Mouse (Mus musculus) megakaryocyte, embryonic 14.5 days (primary cell): ENCODE data around the gene Slc27a2. TPM values are rescaled to one million over a fixed set of nuclear protein-coding genes. Genes with fewer than 3 reads are reported as not detected.
A peak's percentile ranks its signal among the peaks of the same experiment; 100 is the strongest.
"Not testable (repeated sequence)": the region's sequence is repeated elsewhere in the genome, so short reads cannot be mapped to it uniquely, and the experiment has no call there.

Source experiments
- H3K27me3 ChIP-seq: replicated peaks from 2 replicates; pipeline ENCODE3; 2012; ENCODE audit warnings: inconsistent platforms
- H3K36me3 ChIP-seq: replicated peaks from 2 replicates; pipeline ENCODE3; 2012; ENCODE audit warnings: low read length, inconsistent platforms, mixed read lengths
- H3K4me1 ChIP-seq: 2 replicates; pipeline ENCODE4 v1.6.1; 2012; ENCODE audit warnings: inconsistent platforms
- H3K4me3 ChIP-seq: replicated peaks from 2 replicates; pipeline ENCODE3; 2012; ENCODE audit warnings: moderate library complexity, mild to moderate bottlenecking, inconsistent platforms
- H3K9me3 ChIP-seq: 2 replicates; pipeline ENCODE4 v1.6.1; 2012; ENCODE audit warnings: inconsistent platforms
- FLI1 ChIP-seq: IDR thresholded peaks from 2 replicates; pipeline ENCODE4 v1.6.1; 2012; ENCODE audit warnings: low read length, inconsistent platforms, mixed read lengths
- GATA1 ChIP-seq: IDR thresholded peaks from 3 replicates; pipeline ENCODE4 v1.6.1; 2012; ENCODE audit warnings: mixed read lengths, low read length, inconsistent platforms, borderline replicate concordance
- polyA plus RNA-seq: library from polyadenylated mRNA; stranded (reverse); fragments of >175 nt; gene quantifications from 2 replicates; pipeline ENCODE4 v1.2.3, GENCODE M21; 2012; ENCODE audit warnings: low replicate concordance; ENCODE audit not compliant: insufficient read depth

The Slc27a2 gene
- not detected in 2 replicates for polyA plus RNA-seq

- no peaks in the 10 kb centered on the region for H3K36me3 ChIP-seq
- H3K4me1 ChIP-seq, result peaks cover 33% of the 10 kb centered on the region
- peaks cover 8% of the 10 kb centered on the region; the same call in 1 of the 2 replicates for H3K9me3 ChIP-seq
- peaks cover 64% of the 10 kb centered on the region for H3K27me3 ChIP-seq
- peak within 1 kb of the TSS; percentile 90 for H3K4me3 ChIP-seq
- no peak for TF ChIP-seq FLI1
These were observed at the start of gene Slc27a2 for GRCm38 (mm10) chr2:126552357-126553290. TSS of gene Slc27a2 (plus strand) at chr2:126552407.

GRCm38 (mm10) chr2:126505156-126505555, 47.1 kb upstream of the Slc27a2 start:
- Histone ChIP-seq H3K4me3 (no peak overlapping the region), H3K27me3 (no peaks in the 10 kb centered on the region), H3K4me1 (peaks cover 12% of the 10 kb centered on the region), H3K9me3 (0 out of 2 replicates have a peak, but pooled peaks cover 4% of the 10 kb centered on the region), H3K36me3 (no peaks in the 10 kb centered on the region)
- TF ChIP-seq GATA1 (no peak), FLI1 (no peak)

DNA sequence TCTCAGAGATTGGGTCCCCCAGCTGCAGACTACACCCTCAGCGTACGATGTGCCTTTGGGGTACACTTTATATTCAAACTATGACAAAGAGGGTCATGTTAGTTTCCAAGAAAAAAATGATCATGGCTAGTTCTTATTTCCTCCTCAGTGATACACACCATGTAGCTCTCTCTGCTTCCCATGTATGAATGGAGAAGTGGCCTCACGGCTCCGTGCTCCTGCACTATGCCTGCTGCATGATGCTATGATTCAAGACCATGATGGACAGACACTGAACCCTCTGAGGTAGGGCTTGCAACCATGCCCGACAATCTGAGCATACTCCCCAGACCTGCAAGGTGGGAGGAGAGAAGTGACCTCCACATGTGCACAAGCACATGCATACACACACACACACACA, 44.7 kb upstream of the Slc27a2 start:
- Histone ChIP-seq H3K36me3 (no peaks in the 10 kb centered on the region), H3K4me3 (no peak overlapping the region), H3K9me3 (peaks cover 8% of the 10 kb centered on the region), H3K27me3 (peaks cover 2% of the 10 kb centered on the region), H3K4me1 (peaks cover 3% of the 10 kb centered on the region)
- TF ChIP-seq FLI1, result no peak

DNA sequence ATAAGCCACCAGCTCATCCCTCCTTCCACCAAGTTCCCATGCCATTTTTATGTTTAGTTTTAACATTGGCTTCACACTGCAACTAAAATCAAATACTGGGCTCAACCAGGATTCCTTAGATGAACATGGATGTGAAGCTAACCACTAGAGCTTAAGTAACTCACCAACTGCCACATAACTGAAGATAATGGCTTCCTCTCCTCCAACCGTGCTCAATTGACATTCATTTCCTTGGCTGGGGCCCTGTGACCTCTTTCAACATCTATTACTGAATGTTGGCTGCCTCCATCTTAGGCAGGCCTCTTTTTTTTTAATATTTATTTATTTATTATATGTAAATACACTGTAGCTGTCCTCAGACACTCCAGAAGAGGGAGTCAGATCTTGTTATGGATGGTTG, 44.0 kb upstream of the Slc27a2 start:
- Histone ChIP-seq H3K9me3 (peaks cover 8% of the 10 kb centered on the region), H3K36me3 (no peaks in the 10 kb centered on the region), H3K27me3 (peaks cover 2% of the 10 kb centered on the region), H3K4me3 (no peak overlapping the region), H3K4me1 (peaks cover 3% of the 10 kb centered on the region)
- no peak for TF ChIP-seq GATA1
- TF ChIP-seq FLI1, result no peak

DNA sequence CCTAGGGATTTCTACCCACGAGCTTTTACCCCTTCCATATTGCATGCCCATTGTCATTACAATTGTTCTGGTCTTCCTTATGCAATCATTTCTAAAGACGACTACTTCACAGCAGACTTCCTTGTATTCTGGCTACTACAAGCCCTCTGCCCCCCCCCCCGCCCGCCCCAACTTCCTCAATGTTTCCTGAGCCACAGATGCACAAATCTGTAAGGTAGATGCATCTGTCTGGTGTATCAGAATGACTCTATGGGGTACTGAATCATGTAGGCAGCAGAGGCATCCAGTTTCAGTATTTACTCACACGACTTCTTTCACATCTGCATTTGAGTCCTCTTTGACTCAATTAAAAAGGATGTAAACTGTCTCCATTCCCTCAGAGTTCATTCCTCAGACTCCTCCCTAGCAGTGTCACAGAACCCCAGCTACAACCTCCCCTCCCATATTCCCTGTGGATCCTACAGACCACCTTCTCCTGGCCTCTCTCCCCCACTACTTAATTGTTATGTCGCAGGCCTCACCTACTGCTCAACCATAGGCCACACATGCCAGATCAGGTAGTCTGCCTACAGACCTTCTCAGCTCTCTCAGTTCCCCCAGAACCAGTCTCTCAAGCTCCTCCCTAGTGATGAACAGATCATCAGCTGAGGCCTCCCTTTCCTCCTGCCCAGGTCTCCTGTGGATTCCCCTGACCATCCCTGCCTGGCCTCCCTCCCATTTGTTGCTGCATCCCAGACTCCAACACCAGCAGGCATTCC, 37.0 kb upstream of the Slc27a2 start:
- Histone ChIP-seq H3K4me3 (no peak overlapping the region), H3K4me1 (peaks cover 17% of the 10 kb centered on the region), H3K36me3 (no peaks in the 10 kb centered on the region), H3K9me3 (peaks cover 4% of the 10 kb centered on the region), H3K27me3 (peaks cover 2% of the 10 kb centered on the region)
- TF ChIP-seq GATA1 (no peak), FLI1 (no peak)

- Histone ChIP-seq H3K4me3 (no peak overlapping the region), H3K27me3 (no peaks in the 10 kb centered on the region), H3K9me3 (no peaks in the 10 kb centered on the region), H3K36me3 (no peaks in the 10 kb centered on the region), H3K4me1 (peaks cover 31% of the 10 kb centered on the region)
- TF ChIP-seq GATA1 (no peak), FLI1 (no peak)
These were observed 32.2 kb upstream of the Slc27a2 start for GRCm38 (mm10) chr2:126519872-126520581.

GRCm38 (mm10) chr2:126520828-126521227, 31.4 kb upstream of the Slc27a2 start:
- H3K27me3 ChIP-seq, result no peaks in the 10 kb centered on the region
- H3K36me3 ChIP-seq, result no peaks in the 10 kb centered on the region
- TF ChIP-seq FLI1 (no peak), GATA1 (no peak)
- peaks cover 34% of the 10 kb centered on the region for H3K4me1 ChIP-seq
- H3K4me3 ChIP-seq, result no peak overlapping the region
- H3K9me3 ChIP-seq, result no peaks in the 10 kb centered on the region

GRCm38 (mm10) chr2:126521471-126521870, 30.7 kb upstream of the Slc27a2 start:
- Histone ChIP-seq H3K4me3 (no peak overlapping the region), H3K9me3 (no peaks in the 10 kb centered on the region), H3K27me3 (no peaks in the 10 kb centered on the region), H3K4me1 (peaks cover 34% of the 10 kb centered on the region), H3K36me3 (no peaks in the 10 kb centered on the region)
- TF ChIP-seq GATA1, result no peak

- peaks cover 34% of the 10 kb centered on the region for H3K4me1 ChIP-seq
- H3K27me3 ChIP-seq, result no peaks in the 10 kb centered on the region
- no peak for TF ChIP-seq FLI1
- TF ChIP-seq GATA1, result no peak
- H3K9me3 ChIP-seq, result no peaks in the 10 kb centered on the region
- H3K36me3 ChIP-seq, result no peaks in the 10 kb centered on the region
- no peak overlapping the region for H3K4me3 ChIP-seq
These were observed 30.2 kb upstream of the Slc27a2 start for GRCm38 (mm10) chr2:126522056-126522455.

- H3K4me1 ChIP-seq, result peaks cover 28% of the 10 kb centered on the region
- not testable (repeated sequence) for H3K27me3 ChIP-seq, H3K36me3 ChIP-seq, H3K9me3 ChIP-seq, H3K4me3 ChIP-seq
These were observed 29.0 kb upstream of the Slc27a2 start for GRCm38 (mm10) chr2:126523101-126523745.
